Mouse (Mus musculus) spleen, postnatal 14 days (tissue): ENCODE results near the gene Cdca8.
"Not testable (repeated sequence)": the region's sequence is repeated elsewhere in the genome, so short reads cannot be mapped to it uniquely, and the experiment has no call there.

Experiments used
- DNase-seq, 2 experiments: peaks; one replicate each; pipeline ENCODE4 v3.0.0; 2021 to 2022; ENCODE audit warnings: low spot score in 2 of 2

Gene Cdca8

DNA sequence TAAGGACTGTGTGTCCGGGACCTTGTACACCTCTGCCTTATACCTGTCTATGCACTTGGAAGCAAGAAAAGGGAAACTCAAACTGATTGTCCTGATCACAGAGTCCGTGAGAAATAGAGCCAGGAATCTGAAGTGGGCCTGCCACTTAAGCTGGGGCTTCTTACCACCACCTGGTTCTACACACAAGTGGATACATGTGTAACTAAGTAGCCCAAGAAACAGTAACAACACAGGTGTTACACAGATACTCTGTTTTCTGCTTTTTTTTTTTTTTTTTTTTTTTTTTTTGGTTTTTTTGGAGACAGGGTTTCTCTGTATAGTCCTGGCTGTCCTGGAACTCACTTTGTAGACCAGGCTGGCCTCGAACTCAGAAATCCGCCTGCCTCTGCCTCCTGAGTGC lies at the start of gene Cdca8:
Gene Cdca8, minus strand, starts transcription at position 101 of the 400 bp plus-strand sequence.
- not testable (repeated sequence) for DNase-seq

DNA sequence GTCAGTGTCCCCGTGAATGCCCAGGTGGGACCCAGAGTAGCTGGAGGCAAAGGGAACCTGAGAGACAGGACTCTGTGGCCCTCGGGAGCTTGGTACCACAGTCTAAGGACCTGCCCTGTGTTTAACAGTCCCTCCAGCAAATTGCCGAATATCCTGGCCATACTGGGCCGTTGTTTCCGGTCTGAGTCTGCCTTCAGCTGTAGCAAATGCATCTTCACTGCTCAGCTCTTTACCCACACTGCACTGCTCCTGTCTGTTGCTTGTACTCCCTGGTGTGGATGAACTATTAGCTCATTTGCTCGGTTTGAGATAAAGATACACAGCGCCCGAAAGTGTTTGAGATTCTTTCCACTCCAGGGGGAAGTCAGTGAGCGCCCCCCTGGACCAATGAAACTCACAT lies 49.3 kb upstream of the Cdca8 start:
- no peak for DNase-seq

DNA sequence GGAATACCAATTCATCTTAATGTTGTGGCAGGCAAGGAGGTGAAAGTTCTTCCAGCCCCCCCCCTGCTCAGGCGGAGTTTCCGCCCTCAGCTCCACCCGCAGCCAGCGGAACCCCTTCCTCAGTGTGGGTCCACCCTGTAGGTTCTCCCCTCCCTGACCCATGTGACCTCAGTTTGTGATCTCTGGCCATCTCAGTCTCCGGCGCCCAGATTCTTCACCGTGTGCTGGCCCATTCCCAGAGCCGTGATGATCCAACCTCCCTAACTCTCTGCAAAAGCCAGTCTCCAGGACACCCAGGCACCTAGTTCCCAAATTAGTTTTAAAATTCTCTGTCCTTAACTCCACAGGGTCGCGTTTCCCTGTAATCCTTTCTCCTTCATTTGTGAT lies 48.6 kb upstream of the Cdca8 start:
- no peak for DNase-seq

DNA sequence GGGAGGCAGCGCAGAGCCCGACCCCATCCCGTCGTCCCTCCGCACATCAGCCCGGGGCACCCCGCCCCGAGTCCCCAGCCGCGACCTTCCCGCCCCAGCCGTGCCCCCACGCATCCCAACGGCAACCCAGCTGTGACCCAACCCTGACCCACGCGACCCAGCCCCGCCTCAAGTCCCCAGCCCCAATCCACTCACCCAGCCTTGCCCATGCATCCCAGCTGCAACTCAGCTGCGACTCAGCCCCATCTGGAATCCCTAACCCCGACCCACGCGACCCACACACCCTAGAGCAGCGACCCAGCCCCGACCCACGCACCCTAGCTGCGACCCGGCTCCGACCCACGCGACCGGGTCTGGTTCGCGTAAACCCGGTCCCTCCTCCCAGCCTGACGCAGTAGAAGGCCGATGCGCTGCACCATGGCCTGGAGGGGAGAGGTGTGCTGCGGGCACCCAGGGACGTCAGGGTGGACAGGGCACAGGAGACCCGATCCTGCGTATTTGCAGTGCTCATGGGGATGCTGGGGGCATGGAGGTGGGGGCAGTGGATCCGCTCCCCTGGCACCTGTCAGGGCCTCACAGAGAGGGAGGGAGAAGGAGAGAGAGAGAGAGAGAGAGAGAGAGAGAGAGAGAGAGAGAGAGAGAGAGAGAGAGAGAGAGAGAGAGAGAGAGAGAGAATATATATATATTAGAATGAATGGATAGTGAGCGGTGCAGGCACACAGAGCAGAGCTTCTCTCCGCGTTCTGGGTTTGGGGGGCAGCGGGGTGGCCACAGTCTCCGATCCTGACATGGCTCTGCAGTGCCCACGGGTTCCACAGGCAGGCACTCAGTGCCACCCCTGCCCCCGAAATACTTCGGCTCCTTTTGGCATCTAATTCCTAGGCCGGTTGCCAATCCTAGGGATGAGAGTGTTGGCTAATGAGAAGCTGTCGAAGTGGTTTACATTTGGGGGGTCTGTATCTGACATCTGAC lies 47.9 kb upstream of the Cdca8 start:
- no peak for DNase-seq

DNA sequence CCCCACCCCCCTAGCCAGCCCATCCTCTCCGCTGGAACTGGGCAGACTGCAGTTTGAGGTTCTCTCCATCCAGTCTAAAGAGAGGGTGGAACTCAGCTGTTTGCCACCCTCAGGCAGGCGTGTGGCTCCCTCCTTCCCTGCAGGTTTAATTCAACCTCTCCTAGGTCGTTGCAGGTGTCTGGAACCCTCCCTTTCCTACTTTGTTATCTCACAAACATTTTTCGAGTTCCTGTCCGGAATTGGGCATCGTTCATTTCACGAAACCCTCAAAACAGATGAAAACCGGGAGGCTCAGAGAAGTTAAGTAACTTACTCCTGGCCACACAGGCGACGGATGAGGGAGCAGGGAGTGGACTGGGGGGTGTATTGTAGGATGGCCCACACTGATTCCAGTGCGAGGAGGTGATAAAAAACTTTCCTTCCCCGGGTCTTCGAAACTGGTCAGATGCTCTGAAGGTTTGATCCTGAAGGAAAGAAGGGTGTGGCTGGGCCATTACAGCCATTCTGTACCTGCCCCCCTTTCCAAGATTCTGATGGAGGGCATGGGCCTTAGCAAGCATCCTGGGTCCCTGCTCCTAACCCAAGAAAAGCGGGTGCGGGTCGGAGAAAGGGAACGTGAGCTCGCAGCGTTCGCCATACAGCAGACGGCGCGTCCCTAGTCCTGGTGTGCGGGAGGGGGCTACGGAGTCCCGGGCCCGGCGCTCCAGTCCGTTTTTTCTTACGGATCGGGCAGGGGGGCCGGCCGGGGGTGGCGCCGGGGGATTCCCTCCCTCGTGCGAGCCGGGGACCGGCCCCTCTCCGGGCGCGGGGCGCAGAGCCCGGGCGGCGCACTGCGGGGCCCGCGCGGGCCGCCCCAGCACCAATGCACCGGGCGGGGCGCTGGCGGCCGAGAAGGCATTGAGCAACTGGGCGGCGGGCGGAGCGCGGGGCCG lies 46.8 kb upstream of the Cdca8 start, which contains the start of gene Rspo1:
Gene Rspo1, plus strand, starts transcription at position 760 of the 932 bp plus-strand sequence.
- no peak for DNase-seq

DNA sequence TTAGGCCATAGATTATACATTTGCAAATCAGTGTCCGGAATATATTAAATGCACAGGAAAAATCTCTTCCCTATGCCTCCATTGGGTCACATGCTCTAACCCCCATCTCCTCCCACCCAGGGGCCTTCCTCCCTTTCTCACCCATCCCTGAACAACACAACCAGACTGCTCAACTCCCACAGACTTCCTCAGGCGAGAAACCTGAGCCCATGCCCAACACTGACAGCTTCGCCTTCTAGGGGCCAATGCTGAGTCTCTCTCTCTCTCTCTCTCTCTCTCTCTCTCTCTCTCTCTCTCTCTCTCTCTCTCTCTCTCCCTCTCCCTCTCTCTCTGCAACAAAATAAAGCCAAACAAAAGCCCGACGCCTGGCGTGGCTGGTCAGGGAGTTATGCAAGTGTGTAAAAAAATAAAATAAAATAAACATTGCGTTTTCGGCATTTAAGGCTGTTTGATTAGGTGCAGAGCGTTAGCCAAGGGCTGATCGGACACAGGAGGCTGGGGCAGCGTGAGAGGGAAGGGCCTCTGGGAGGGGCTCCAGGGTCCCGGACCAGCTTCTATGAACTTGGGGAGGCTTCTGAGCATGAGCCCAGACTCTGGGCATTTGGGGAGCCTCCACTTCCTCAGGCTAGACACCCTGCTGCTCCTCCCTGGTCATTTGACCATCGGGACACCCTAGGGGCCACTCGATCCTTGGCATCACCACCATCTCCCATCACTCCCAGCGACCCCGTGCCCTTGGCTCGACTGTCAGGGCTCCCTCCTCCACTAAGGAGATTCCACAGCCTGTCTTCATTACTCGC lies 46.0 kb upstream of the Cdca8 start:
- DNase-seq: no peak

DNA sequence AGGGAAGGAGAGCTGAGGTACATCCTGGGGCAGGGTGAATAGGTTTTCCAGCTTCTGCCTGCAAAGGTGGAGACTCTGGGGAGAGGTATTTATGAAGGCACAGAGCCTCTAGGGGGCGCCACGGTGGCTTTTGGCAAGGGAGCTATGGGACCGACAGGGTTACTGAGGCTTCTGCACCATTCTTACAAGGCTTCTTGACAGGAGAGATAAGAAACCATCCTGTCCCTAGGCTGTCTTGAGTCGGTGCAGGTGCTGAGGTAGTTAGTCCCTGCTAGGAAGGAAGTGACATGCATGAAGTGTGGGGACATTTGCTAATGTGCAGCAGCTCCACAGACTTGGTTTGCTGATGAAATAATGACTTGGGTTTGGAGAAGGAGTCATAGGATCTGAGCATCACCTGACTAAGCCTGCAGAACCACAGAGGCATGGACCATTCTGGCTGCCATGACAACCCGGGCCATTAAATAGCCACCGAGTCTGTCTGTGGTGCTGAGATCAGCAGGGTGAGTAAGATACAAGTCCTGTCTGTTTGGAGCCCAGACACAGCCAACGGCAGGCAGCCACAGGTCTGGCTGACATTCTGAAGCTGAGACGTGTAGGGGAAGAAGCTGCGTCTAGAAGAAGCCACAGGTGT lies 44.9 kb upstream of the Cdca8 start:
- no peak for DNase-seq

DNA sequence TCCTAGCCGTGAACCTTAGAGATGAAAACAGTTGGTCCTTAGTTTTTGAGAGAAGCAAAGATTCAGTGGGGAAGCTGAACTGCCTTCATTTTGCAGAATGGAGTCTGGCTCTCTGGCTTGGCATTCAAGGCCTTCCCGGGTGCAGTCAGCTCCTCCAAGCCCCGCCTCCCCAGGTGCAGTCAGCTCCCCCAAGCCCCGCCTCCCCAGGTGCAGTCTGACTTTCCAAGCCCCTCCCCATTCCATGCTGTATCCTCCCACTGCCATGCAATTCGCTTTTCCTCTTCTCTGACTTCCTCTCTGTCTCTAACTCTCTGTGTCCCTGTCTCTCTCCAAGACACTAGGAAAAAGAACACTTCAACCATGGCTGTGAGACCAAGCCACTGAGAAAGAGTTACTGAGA lies 39.1 kb upstream of the Cdca8 start:
- DNase-seq: no peak

DNA sequence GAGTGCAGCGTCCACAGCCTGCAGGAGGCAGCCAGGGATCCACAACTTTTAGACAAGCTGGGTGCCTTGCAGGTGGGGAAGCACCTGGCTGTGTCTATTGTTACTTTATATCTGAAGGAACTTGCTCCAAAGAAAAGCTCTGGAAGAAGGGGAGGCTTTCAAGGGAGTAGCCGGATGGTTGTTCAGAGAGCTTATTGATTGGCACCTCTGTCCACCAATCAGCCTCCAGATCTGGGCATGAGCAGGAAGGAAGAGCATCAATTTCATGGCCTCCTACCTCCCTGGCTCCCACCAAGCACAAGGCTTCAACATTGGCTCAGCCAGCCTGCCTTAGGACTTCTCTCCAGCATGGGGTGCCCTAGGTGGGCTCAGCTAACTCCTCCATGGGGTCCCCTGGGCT lies 34.2 kb upstream of the Cdca8 start:
- no peak for DNase-seq

DNA sequence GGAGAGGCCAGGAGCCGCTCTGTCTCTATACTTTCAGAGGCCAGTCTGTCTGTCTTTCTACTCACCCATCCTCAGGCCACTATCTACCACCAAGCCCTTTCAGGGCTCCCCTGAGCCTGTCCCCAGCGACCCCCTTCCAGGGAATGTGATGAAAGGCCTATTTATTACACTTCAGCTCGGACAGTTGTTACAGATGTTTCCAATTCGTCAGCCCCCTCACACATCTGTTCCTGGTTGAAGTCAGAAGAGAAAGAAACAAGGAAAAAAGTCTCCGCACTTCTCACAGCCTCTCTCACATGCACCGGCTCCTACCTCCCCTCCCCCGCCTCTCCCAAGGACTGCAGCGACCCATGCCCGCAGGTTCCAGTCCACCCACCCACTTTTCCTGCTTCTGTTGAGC lies 33.2 kb upstream of the Cdca8 start:
- DNase-seq: no peak

DNA sequence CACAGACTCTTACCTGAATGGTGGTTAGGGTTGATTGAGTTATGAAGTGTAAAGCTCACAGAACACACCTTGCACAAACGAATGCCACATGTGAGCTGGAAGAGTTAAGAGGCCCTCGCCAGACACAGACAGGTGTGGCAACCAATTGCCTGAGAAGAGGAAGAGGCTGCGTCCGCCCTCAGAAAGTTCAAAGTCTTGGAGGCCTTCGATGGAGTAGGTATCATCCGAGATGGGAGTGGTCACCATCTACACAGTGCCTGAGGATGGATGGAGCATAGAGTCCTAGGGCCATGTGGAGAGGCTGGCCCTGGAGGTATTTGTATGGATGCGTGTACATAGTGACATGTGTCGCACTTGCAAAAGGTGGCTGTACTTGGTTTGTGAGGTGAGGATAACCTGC lies 32.0 kb upstream of the Cdca8 start:
- no peak for DNase-seq

DNA sequence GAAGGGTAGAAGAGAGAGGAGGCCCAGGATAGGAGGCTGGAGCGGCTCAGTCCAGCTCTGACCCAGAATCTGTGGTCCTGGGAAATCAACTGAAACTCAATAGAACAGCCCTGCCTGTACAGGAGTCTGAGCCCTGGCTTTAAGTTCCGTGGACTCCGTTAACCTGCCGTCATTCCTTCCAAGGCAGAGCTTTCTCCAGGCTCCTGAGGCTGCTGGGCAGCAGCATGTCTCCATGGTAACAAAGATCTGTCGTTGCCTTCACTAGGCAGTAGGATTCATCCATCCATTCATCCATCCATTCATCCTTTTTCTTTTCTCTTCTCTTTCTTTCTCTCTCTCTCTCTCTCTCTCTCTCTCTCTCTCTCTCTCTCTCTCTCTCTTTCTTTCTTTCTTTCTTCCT lies 31.6 kb upstream of the Cdca8 start:
- no peak for DNase-seq

DNA sequence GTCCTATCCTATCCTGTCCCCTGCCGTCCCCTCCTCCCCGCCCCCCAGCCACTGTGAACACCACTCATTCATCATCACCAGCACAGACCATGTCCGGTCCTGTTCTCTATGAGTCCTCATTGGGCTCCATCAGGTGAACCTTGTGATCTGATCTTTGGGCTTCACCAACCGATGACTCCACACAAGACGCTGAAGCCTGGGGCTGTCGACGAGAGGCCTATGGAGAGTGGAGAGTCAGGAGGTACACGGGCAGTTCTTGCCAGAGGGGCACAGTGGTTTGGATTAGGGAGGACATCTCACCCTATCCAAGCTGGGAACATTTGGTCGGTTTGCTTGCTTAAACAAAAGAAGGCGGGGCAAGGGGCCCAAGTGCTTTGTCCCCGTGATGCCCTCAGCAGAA lies 31.1 kb upstream of the Cdca8 start:
- no peak for DNase-seq

DNA sequence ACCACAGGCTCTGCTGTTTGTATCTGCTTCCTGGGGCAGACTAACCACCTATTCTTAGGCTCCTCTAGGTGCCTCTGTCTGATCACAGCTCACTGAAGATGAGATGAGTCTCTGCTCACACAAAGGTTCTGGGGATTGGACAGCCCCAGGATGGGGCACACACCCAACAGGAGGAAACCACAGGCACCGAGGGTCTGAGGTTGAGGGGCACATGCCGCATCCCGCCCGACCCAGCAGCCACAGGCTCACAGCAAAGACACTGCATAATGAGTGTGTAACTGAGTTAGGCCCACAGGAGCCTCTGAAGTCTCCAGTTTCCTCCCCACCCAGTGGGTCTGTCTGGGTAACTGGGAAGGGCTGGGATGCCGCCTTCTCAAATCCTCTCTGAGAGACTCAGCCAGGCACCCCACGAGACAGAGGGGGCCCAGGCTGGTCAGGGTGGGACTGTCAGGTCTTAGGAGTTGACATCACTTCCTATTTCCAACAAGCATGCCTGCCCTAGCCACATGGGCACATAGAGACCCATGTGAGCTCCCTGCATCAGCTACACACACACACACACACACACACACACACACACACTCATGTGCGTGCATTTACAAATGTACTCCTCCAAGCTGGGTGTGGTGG lies 30.2 kb upstream of the Cdca8 start:
- DNase-seq: no peak

DNA sequence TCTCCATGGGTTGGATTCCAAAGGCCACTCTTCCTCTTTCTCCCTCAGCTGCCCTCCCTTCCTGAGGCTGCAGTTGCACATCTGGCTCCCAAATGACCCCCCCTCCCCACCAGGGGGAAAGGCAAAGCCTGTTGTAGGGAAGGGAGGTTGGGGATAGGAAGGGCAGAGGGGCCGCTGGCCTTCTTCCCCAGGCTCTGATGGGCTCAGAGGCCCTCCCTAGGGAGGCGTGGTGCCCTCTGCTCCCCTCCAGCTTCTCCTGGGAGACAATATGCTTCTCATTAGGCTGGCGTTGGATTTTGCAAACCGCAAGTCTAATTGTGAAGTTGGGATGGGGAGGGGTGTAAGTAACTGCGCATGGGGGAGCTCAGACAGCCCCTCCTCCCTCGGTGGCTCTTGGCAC lies 29.6 kb upstream of the Cdca8 start:
- DNase-seq: no peak

DNA sequence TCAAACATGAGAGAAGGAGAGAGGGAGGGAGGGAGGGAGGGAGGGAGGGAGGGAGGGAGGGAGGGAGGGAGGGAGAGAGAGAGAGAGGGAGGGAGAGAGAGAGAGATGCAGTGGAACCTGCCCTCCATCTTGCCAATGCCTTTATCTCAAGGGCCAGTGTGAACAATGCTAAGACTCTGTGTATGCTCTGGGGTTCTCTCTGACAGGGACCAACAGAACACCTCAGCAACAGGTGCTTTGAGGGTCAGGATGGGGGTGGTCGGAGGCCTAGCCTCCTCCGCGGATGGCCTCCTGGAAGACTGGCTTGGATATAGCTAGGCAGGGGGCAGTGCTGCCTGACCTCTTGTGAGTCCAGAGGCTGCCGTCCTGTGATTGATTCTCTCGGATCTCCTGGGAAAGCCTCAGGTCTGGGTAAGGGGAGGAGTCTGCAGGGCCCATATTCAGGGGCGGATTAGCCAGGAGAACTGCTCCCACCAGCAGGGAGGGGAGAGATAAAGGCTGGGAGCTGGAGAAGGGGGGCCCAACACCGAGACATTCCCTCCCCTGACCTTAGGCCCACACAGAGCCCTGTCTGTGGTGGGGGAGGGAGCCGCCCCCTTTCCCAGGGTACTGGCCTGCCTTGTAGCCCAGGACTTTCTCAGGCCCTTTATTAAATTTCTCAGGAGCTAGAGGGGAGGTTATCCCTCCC lies 25.9 kb upstream of the Cdca8 start:
- DNase-seq: no peak

DNA sequence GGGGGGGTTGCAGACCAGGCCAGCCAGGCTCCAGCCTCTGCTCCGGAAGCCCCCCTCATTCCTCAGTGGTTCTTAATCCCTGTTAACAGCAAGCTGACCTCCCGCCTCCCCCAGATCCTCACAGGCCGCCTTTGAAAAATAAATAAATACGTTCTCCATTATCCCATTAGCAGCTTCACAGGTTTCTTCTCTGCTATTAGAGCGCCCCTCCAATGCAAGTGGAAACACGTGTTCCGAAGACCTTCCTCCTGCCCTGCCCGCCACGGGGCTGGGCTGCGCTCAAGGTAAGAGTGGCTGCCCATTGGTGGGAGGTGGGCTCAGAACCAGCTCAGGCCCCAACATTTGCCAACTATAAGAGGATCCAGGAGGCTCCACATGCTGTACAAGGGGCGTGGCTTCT lies 23.5 kb upstream of the Cdca8 start:
- DNase-seq: no peak

DNA sequence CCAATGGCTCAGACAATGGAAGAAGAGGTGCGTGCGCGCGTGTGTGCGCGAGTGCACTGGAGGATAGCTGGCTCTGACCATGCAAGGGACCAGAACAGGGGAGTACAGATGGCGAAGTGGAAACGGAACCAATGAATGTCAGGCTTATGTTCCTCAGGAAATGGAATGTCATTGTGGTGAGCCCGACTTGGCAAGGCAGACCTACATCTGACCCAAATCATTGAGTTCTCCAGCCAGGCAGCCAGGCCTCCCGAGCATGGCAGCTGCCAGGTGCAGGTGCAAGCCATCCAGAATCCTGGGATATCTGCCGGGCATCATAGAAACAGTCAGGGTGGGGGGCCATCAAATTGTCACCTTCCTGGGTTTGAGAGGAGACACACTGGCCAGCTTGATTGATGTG lies 21.8 kb upstream of the Cdca8 start:
- DNase-seq: no peak

DNA sequence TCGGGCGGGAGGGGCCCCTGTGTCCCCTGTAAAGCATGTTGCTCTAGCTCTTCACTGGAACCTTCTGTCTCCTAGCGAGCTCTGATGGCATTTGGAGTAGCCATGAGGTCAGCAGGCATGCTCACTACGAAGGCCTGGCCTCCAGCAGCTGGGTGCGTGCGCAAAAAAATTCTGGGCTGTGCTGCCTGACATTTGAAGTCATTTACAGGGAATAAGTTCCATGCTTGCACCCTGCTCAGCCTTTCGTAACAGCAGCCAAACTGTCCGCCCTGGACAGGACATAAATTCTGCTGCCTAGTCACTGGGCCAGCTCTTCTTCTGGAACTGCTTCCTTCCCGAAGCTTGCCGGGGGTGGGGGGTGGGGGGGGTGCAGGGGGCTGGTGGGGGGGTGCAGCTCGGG lies 20.0 kb upstream of the Cdca8 start:
- DNase-seq: no peak

DNA sequence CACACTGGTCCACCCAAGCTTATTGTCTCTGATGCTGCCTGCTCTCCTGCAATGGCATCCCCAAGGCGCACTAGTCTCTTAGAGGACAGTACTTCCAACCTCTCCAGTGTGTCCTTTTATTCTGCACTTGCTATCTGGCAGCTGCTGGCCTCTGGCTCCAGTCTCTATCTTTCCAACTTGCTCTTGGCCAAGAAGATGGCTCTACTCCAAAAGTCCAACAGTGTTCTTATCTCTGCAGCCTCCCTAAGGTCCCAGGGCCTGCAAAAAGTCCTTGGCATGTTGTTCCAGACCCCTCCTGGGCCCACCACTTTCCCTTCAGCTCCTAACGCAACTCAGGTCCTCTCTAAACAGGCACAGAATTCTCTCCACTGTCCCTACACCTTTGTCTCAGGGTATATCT lies 18.2 kb upstream of the Cdca8 start:
- no peak for DNase-seq
